8 mouse cellular contexts compared by ENCODE assay signal in the genomic region with DNA sequence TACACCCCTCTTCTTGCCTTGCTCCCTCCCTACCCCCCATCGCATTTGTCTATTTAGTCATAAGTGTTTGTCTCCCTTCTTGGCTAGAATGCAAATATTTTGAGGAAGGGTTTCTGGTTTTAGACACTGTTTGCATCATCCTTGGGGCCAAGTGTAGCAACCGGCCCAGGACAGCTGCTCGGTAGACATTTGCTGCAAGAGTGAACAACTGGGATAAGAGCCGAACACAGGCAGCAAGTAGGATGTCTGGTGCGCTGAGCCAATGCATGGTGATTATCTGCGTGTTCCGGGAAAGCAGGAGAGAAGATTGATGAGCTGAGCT. TPM values are rescaled to one million over a fixed set of nuclear protein-coding genes. Genes with fewer than 3 reads are reported as not detected.
DNase-seq lines count a peak whose midpoint lies in the region; ATAC-seq and TF ChIP-seq lines count a peak whose summit lies in the region.

No protein-coding gene starts in this region.

- H3K27ac ChIP-seq in embryonic fibroblast, embryonic 13.5 days (ENCODE audit: insufficient read depth, low read length): peak overlapping the region; percentile 99
- H3K27ac ChIP-seq in lung, embryonic 14.5 days (ENCODE audit: low read depth): peak overlapping the region; percentile 99; the same call in 1 of the 2 replicates
- 0 out of 2 replicates have a peak overlapping the region, but pooled peaks have one; percentile 4 for H3K27ac ChIP-seq in small intestine, adult 2 months (ENCODE audit: insufficient read depth, low read depth, low read length)
- H3K27ac ChIP-seq in thymus, adult 2 months (ENCODE audit: control insufficient read depth, insufficient read depth, low read length): no peak overlapping the region

- peak overlapping the region; percentile 99 for H3K9ac ChIP-seq in lung, embryonic 14.5 days

- H3K9me3 ChIP-seq in lung, embryonic 14.5 days (ENCODE audit: low read depth, low read length): no peaks in the 10 kb centered on the region

- intact Hi-C loops in heart, postnatal 14 days (cut with DNase I): no loop called here

- no peaks in the 10 kb centered on the region for H3K27me3 ChIP-seq in lung, embryonic 14.5 days (ENCODE audit: insufficient read depth, low read length)
- no peaks in the 10 kb centered on the region for H3K27me3 ChIP-seq in small intestine, adult 2 months (ENCODE audit: control insufficient read depth, insufficient read depth, low read length)
- no peaks in the 10 kb centered on the region for H3K27me3 ChIP-seq in thymus, adult 2 months (ENCODE audit: control insufficient read depth, insufficient read depth, low read length)

- H3K4me2 ChIP-seq in lung, embryonic 14.5 days: peak overlapping the region; percentile 95

- no peaks in the 10 kb centered on the region for H3K36me3 ChIP-seq in lung, embryonic 14.5 days (ENCODE audit: insufficient read depth)
- H3K36me3 ChIP-seq in small intestine, adult 2 months (ENCODE audit: control insufficient read depth, insufficient read depth, low read length): no peaks in the 10 kb centered on the region
- 0 out of 2 replicates have a peak, but pooled peaks cover 4% of the 10 kb centered on the region for H3K36me3 ChIP-seq in thymus, adult 2 months (ENCODE audit: control insufficient read depth, insufficient read depth, low read length)

- TF ChIP-seq POLR2A in embryonic fibroblast, embryonic 13.5 days (IDR thresholded peaks at IDR 0.05; ENCODE audit: low read depth, low read length): 0 out of 2 replicates have a peak, but pooled peaks have one; percentile 49
- no peak for TF ChIP-seq POLR2A in small intestine, adult 2 months (IDR thresholded peaks at IDR 0.05; ENCODE audit: low read depth, low read length)
- no peak for TF ChIP-seq POLR2A in thymus, adult 2 months (IDR thresholded peaks at IDR 0.05; ENCODE audit: control insufficient read depth, extremely low read depth, insufficient read depth, low read length, poor library complexity)

- ATAC-seq in lung, embryonic 14.5 days (ENCODE audit: insufficient read depth): peak; percentile 18; the same call in 1 of the 2 replicates

- peaks cover 5% of the 10 kb centered on the region for H3K4me1 ChIP-seq in embryonic fibroblast, embryonic 13.5 days (ENCODE audit: control insufficient read depth, insufficient read depth, low read length)
- peaks cover 19% of the 10 kb centered on the region for H3K4me1 ChIP-seq in lung, embryonic 14.5 days (ENCODE audit: insufficient read depth)
- peaks cover 6% of the 10 kb centered on the region for H3K4me1 ChIP-seq in small intestine, adult 2 months (ENCODE audit: control insufficient read depth, insufficient read depth, insufficient read length, low read length)
- peaks cover 10% of the 10 kb centered on the region for H3K4me1 ChIP-seq in thymus, adult 2 months (replicated peaks; ENCODE audit: control insufficient read depth, insufficient read depth, low read length)

- 7% methylated on average over 7 of the region's 7 CpGs for WGBS in lung, embryonic 14.5 days
- 58% methylated on average over 7 of the region's 7 CpGs for WGBS in small intestine, adult 2 months
- 90% methylated on average over 7 of the region's 7 CpGs for WGBS in thymus, adult 2 months

- peak overlapping the region; percentile 98 for H3K4me3 ChIP-seq in embryonic fibroblast, embryonic 13.5 days (ENCODE audit: insufficient read depth, low read length)
- H3K4me3 ChIP-seq in lung, embryonic 14.5 days (ENCODE audit: low read depth, low read length): peak overlapping the region; percentile 97; the same call in 1 of the 2 replicates
- no peak overlapping the region for H3K4me3 ChIP-seq in small intestine, adult 2 months (ENCODE audit: low read depth, low read length)
- no peak overlapping the region for H3K4me3 ChIP-seq in thymus, adult 2 months (ENCODE audit: control insufficient read depth, insufficient read depth, low read length)

- no peak for TF ChIP-seq CTCF in embryonic fibroblast, embryonic 13.5 days (IDR thresholded peaks at IDR 0.05; ENCODE audit: borderline replicate concordance, insufficient read depth, low read length)
- no peak for TF ChIP-seq CTCF in lung, embryonic 14.5 days (IDR thresholded peaks at IDR 0.05; ENCODE audit: low read depth)
- TF ChIP-seq CTCF in small intestine, adult 2 months (IDR thresholded peaks at IDR 0.05; ENCODE audit: extremely low read depth, insufficient read length, insufficient replicate concordance, low read depth, low read length): no peak
- TF ChIP-seq CTCF in thymus, adult 2 months (IDR thresholded peaks at IDR 0.05; ENCODE audit: borderline replicate concordance, control insufficient read depth, extremely low read depth, insufficient read depth, low read length, poor library complexity): no peak

- DNase-seq in right cerebral cortex, postnatal 14 days: peak; percentile 8
- no peak for DNase-seq in right cerebral cortex, postnatal 25 days
- peak; percentile 29 to 40 for DNase-seq in heart, postnatal 14 days
- peak; percentile 77 for DNase-seq in lung, embryonic 14.5 days
- no peak for DNase-seq in thymus, adult 2 months
- no peak for DNase-seq in thymus, postnatal 14 days

RNA-seq across cellular contexts. Expression of a gene that starts 2.3 kb away (rescaled TPM):
- polyA plus RNA-seq in embryonic fibroblast, embryonic 13.5 days (2011; ENCODE audit: insufficient read length, low read depth, missing spikeins): 131 and 166 TPM in 2 replicates
- 10 to 100 TPM; 81.3 to 87.3 TPM for total RNA-seq in heart, postnatal 14 days (2021)
- 58.2 and 58.7 TPM in 2 replicates for polyA plus RNA-seq in lung, embryonic 14.5 days (2014; fragmentation: Nextera tagmentation; extraction: Ambion mirVana)
- 11.4 and 25.3 TPM in 2 replicates for polyA plus RNA-seq in small intestine, adult 2 months (2012; rRNA removed)
- 90.8 and 92.4 TPM in 2 replicates for polyA plus RNA-seq in thymus, adult 2 months (2012; rRNA removed)

Comparison
In these comparisons a context has a peak if more than half of its experiments do, and no peak if none do; other contexts are left out.
1. DNase-seq: peak in right cerebral cortex, postnatal 14 days (single experiment), heart, postnatal 14 days (2 of 2) and lung, embryonic 14.5 days (single experiment); none in right cerebral cortex, postnatal 25 days (single experiment), thymus, adult 2 months (single experiment) and thymus, postnatal 14 days (single experiment).
2. H3K4me3 ChIP-seq: peak in embryonic fibroblast, embryonic 13.5 days (single experiment) and lung, embryonic 14.5 days (single experiment); none in small intestine, adult 2 months (single experiment) and thymus, adult 2 months (single experiment).